Mouse (Mus musculus): Measurements from ENCODE around the gene Olfr1457. TPM values are rescaled to one million over a fixed set of nuclear protein-coding genes. Genes with fewer than 3 reads are reported as not detected.

Gene Olfr1457
- polyA plus RNA-seq (2012; rRNA removed), result not detected in 2 replicates

GRCm38 (mm10) chr19:13097791-13098190, at the start of gene Olfr1457:
Gene Olfr1457 (minus strand): TSS chr19:13097891.
- 69% methylated on average over 2 of the region's 2 CpGs for WGBS
- TF ChIP-seq CTCF (conservative IDR thresholded peaks at IDR 0.05; ENCODE audit: insufficient read depth, insufficient read length, low read depth, low read length) (no peak), POLR2A (IDR thresholded peaks at IDR 0.05; ENCODE audit: low read depth, low read length) (no peak)
- Histone ChIP-seq H3K36me3 (ENCODE audit: control insufficient read depth, insufficient read depth, low read length) (no peaks in the 10 kb centered on the region), H3K27me3 (replicated peaks; ENCODE audit: control insufficient read depth, insufficient read depth, low read length) (no peaks in the 10 kb centered on the region), H3K4me3 (ENCODE audit: insufficient read depth, low read depth, low read length) (no peak within 1 kb of the TSS), H3K4me1 (ENCODE audit: control insufficient read depth, insufficient read depth, low read length) (no peaks in the 10 kb centered on the region), H3K27ac (ENCODE audit: insufficient read depth, low read depth, low read length) (no peak within 1 kb of the TSS)
- no peak for DNase-seq

- H3K4me3 ChIP-seq (ENCODE audit: insufficient read depth, low read depth, low read length), result no peak within 1 kb of the TSS
- 74% methylated on average over 3 of the region's 3 CpGs for WGBS
Observed at GRCm38 (mm10) chr19:13106675-13107074, 9.0 kb upstream of the Olfr1457 start, which contains the start of gene Olfr1458. Gene Olfr1458 (minus strand): TSS chr19:13106775.

DNA sequence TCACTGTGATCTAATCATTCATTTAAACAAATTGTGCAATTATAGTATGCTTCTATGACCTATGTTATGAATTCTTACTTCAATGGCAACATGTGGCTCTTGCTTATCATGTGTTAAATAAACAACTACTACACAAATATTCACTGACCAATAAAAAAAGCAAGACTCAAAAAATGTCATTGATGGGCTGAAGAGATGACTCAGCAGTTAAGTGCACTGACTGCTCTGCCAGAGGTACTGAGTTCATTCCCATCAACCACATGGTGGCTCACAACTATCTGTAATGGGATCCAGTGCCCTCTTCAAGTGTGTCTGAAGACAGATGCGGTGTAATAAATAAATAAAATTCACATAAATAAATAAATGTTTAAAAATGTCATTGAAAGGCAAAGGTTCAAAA, 3.8 kb downstream of the Olfr1457 start:
- Histone ChIP-seq H3K4me1 (ENCODE audit: control insufficient read depth, insufficient read depth, low read length) (no peaks in the 10 kb centered on the region), H3K27ac (ENCODE audit: insufficient read depth, low read depth, low read length) (no peak overlapping the region), H3K27me3 (replicated peaks; ENCODE audit: control insufficient read depth, insufficient read depth, low read length) (no peaks in the 10 kb centered on the region), H3K4me3 (ENCODE audit: insufficient read depth, low read depth, low read length) (no peak overlapping the region), H3K36me3 (ENCODE audit: control insufficient read depth, insufficient read depth, low read length) (no peaks in the 10 kb centered on the region)
- 79% methylated on average over 1 of the region's 1 CpGs for WGBS
- DNase-seq, result no peak
- TF ChIP-seq POLR2A (IDR thresholded peaks at IDR 0.05; ENCODE audit: low read depth, low read length) (no peak), CTCF (conservative IDR thresholded peaks at IDR 0.05; ENCODE audit: insufficient read depth, insufficient read length, low read depth, low read length) (no peak)

More at GRCm38 (mm10) chr19:13106675-13107074, 9.0 kb upstream of the Olfr1457 start, which contains the start of gene Olfr1458:
- H3K4me1 ChIP-seq (ENCODE audit: control insufficient read depth, insufficient read depth, low read length), result no peaks in the 10 kb centered on the region
- H3K27ac ChIP-seq (ENCODE audit: insufficient read depth, low read depth, low read length), result no peak within 1 kb of the TSS
- DNase-seq, result no peak
- no peaks in the 10 kb centered on the region for H3K36me3 ChIP-seq (ENCODE audit: control insufficient read depth, insufficient read depth, low read length)
- TF ChIP-seq CTCF (conservative IDR thresholded peaks at IDR 0.05; ENCODE audit: insufficient read depth, insufficient read length, low read depth, low read length) (no peak), POLR2A (IDR thresholded peaks at IDR 0.05; ENCODE audit: low read depth, low read length) (no peak)
- H3K27me3 ChIP-seq (replicated peaks; ENCODE audit: control insufficient read depth, insufficient read depth, low read length), result no peaks in the 10 kb centered on the region; the same call in 1 of the 2 replicates

DNA sequence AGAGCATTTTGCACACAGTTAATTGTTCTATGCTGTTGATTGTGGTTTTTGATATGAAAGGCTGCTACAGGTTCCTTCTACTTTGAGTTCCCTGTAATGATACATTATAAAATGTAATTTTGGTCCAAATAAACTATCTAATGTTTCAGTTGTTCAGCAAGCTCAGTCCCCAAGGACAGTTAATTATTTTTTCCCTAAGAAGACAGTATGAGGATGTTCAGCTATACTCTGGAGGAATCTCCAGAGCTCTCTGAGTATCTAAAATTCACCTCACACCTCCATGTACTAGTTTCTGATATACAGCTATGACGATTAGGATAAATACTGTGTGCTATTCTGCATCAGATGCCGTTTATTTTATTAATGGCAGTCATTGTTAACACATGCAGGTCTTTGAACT, 37.4 kb downstream of the Olfr1457 start, which contains the start of gene Olfr1454:
Gene Olfr1454, plus strand, starts transcription at position 301 of the 400 bp plus-strand sequence.
- no peak for DNase-seq
- Histone ChIP-seq H3K4me1 (ENCODE audit: control insufficient read depth, insufficient read depth, low read length) (no peaks in the 10 kb centered on the region), H3K4me3 (ENCODE audit: insufficient read depth, low read depth, low read length) (no peak within 1 kb of the TSS), H3K36me3 (ENCODE audit: control insufficient read depth, insufficient read depth, low read length) (no peaks in the 10 kb centered on the region), H3K27me3 (replicated peaks; ENCODE audit: control insufficient read depth, insufficient read depth, low read length) (no peaks in the 10 kb centered on the region), H3K27ac (ENCODE audit: insufficient read depth, low read depth, low read length) (no peak within 1 kb of the TSS)
- 54% methylated on average over 2 of the region's 2 CpGs for WGBS
- TF ChIP-seq CTCF (conservative IDR thresholded peaks at IDR 0.05; ENCODE audit: insufficient read depth, insufficient read length, low read depth, low read length) (no peak), POLR2A (IDR thresholded peaks at IDR 0.05; ENCODE audit: low read depth, low read length) (no peak)

Other genes with a start within 250 kb of the Olfr1457 start
- gene Olfr1444, start 240.6 kb downstream of the Olfr1457 start, polyA plus RNA-seq (2012; rRNA removed), result not detected in 2 replicates
- not detected in 2 replicates for gene Olfr1445, start 214.0 kb downstream of the Olfr1457 start, polyA plus RNA-seq (2012; rRNA removed)
- not detected in 2 replicates for gene Olfr1446, start 204.4 kb downstream of the Olfr1457 start, polyA plus RNA-seq (2012; rRNA removed)
- gene Olfr1447, start 194.1 kb downstream of the Olfr1457 start, polyA plus RNA-seq (2012; rRNA removed), result not detected in 2 replicates
- not detected in 2 replicates for gene Olfr1448, start 173.5 kb downstream of the Olfr1457 start, polyA plus RNA-seq (2012; rRNA removed)
- not detected in 2 replicates for gene Olfr1449, start 167.1 kb downstream of the Olfr1457 start, polyA plus RNA-seq (2012; rRNA removed)
- gene Olfr1450, start 147.6 kb downstream of the Olfr1457 start, polyA plus RNA-seq (2012; rRNA removed), result not detected in 2 replicates
- gene Olfr1451, start 102.9 kb downstream of the Olfr1457 start, polyA plus RNA-seq (2012; rRNA removed), result not detected in 2 replicates
- gene Olfr1453, start 69.6 kb downstream of the Olfr1457 start, polyA plus RNA-seq (2012; rRNA removed), result not detected in 2 replicates
- gene Olfr1454, start 37.3 kb downstream of the Olfr1457 start, polyA plus RNA-seq (2012; rRNA removed), result not detected in 2 replicates
- gene Olfr1458, start 8.9 kb upstream of the Olfr1457 start, polyA plus RNA-seq (2012; rRNA removed), result not detected in 2 replicates
- gene Olfr1459, start 51.7 kb upstream of the Olfr1457 start, polyA plus RNA-seq (2012; rRNA removed), result not detected in 2 replicates
- not detected in 2 replicates for gene Olfr1461, start 65.1 kb upstream of the Olfr1457 start, polyA plus RNA-seq (2012; rRNA removed)
- not detected in 2 replicates for gene Olfr1462, start 87.8 kb upstream of the Olfr1457 start, polyA plus RNA-seq (2012; rRNA removed)
- not detected in 2 replicates for gene Olfr1463, start 133.4 kb upstream of the Olfr1457 start, polyA plus RNA-seq (2012; rRNA removed)
- not detected in 2 replicates for gene Olfr1465, start 217.7 kb upstream of the Olfr1457 start, polyA plus RNA-seq (2012; rRNA removed)
- gene Olfr1466, start 241.0 kb upstream of the Olfr1457 start, polyA plus RNA-seq (2012; rRNA removed), result not detected in 2 replicates